Mouse (Mus musculus) spleen, adult 12 weeks (tissue): ENCODE measurements at regions not wholly inside any gene's neighbourhood (a gene's known extent, or its start where the extent isn't known, plus 50 kb on each side); places are given as distances from the start of the nearest gene placed in this dataset.

ENCODE experiments used
- DNase-seq: peaks from one replicate; pipeline ENCODE4 v3.0.0; 2022; ENCODE audit warnings: low spot score

DNA sequence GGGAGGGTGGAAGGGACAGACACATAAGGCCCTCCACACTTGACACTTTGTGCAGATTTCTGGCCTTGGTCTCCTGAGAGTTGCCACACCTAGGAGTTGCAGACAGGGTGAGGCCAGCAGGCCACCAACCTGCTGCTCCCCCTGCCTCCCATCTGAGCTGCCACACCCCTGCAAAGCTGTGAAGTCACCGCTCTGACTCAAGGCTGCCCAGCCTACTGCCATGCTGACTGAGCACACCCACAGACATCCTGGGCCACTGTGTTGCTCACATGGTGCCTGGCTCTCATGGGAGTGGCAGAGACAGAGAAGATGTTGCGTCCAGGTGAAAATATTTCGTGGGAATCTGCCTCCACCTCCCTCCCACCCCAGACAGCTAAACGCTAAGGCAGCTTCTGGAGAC lies 150.3 kb downstream of the Tfap2c start:
- DNase-seq: no peak

GRCm38 (mm10) chr2:172710641-172711040 lies 161.2 kb downstream of the Tfap2c start:
- DNase-seq: no peak

- no peak for DNase-seq
These were observed 177.3 kb downstream of the Tfap2c start for GRCm38 (mm10) chr2:172726701-172727100.

GRCm38 (mm10) chr2:172727576-172727975 lies 178.2 kb downstream of the Tfap2c start:
- DNase-seq: no peak

DNA sequence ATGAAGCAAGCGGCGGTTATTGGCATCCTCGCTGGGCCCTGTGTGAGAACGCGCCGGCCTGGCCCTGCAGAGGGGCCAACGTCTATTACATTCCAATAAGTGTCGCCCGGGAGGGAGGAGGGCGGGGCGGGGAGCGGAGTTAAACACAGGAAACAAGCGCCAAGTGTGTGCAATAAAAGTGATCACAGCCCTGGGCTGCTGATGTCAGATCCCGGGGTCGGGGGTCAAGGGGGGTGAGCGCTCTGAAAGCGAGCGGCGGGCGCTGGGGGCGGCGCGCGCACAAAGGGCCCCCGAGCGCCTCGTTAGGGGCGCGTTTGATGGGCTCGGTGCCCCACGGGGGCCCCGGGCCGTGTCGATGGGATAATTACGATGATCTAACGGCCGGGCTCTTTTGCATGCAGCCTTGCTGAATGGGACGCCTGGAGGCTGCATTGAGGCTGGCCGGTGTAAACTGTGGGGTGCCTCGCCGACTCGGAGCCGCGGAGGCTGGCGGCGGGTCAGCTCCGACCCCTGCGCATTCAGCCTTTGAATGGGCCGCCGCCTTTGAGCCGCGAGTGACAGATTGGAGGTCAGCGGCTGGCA lies 178.9 kb downstream of the Tfap2c start:
- DNase-seq: no peak

- no peak for DNase-seq
These were observed 179.8 kb downstream of the Tfap2c start for GRCm38 (mm10) chr2:172729151-172729550.

GRCm38 (mm10) chr2:172729741-172730140 lies 180.3 kb downstream of the Tfap2c start:
- DNase-seq: no peak

DNA sequence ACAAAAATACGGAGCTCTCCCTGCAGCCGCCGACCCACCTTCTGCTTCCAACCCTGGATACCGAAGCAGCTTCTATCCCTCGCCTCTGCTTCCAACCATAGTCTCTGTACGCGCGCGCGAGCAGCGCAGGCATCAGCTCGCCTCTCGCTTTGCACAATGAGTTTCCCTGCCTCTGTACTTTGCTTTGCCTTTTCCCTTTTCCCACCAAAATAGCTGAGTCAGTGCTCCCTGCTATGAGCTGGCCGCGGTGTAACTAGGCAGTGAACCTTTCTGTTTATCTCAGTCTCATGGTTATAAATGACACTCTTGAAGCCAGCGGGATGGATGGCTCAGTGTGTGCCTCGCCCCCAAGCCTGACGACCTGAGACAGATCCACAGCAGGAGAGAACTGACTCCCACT lies 182.0 kb downstream of the Tfap2c start:
- DNase-seq: no peak

- DNase-seq: no peak
These were observed 183.2 kb downstream of the Tfap2c start for GRCm38 (mm10) chr2:172732453-172733210.

DNA sequence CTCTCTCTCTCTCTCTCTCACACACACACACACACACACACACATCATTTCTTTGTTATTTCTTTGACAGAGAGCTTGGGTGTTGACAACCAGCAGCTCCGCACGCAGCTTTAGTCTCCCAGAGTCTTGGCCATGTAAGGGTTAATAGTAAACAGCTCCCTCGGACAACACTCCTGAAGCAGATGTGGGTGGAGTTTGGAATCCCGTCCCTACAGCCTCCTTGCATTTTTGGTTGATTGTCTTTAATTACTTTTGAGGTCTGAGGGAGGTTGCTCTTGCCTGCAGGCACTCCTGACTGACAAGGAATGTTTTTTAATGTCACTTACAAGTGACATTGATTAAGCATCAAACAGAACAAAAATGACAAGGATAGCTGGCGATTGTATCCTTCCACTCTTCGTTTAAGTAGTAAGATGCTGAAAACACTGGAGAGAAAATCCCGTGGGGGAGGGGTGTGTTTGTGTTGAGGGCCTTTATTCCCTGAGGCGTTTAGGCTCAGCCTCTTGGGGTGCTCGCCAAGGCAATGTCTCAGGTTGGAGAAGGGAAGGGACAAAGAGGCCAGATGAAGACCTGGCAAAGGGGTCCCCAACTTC lies 184.1 kb downstream of the Tfap2c start:
- no peak for DNase-seq

- no peak for DNase-seq
These were observed 186.2 kb downstream of the Tfap2c start for GRCm38 (mm10) chr2:172735621-172736020.

DNA sequence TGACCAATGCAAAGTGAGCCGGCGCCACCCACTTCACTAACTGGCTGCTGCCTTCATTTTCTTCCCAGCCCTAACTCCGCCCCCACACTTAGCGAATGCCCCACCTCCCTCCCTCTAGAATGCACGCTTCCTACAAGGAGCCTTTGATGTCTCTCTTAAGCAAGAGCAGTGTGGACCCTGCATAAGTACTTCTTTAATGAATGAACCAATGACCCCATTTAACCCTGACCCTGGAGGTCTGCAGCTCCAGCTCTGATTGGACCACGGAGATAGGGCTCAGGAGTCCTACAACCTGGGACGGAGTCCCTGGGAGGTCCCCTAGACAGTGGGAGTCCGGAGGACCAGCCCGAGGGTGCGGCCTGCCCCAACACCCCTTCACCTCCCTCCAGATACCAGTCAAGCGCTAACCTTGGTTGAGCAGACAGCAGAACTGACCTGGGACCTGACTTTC lies 189.7 kb downstream of the Tfap2c start:
- no peak for DNase-seq

DNA sequence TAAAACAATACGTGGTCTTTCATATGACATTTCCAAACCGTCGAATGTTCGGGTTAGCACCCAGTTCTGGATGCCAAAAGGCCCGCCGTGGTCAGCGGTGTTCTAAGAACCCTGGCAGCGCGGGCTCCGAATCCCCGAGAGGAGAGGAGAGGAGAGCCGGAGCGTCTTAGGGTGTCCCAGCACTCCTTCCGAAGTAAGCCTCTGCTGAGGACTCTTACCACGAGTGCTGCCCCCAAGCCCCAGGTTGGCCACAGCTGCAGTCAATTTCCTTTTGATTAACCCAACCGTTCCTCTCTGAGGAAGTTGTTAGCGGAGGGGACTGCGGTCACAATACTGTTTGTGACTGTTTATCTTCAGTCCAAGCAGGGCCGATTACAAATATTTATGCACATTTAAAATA lies 190.1 kb downstream of the Tfap2c start:
- DNase-seq: no peak

DNA sequence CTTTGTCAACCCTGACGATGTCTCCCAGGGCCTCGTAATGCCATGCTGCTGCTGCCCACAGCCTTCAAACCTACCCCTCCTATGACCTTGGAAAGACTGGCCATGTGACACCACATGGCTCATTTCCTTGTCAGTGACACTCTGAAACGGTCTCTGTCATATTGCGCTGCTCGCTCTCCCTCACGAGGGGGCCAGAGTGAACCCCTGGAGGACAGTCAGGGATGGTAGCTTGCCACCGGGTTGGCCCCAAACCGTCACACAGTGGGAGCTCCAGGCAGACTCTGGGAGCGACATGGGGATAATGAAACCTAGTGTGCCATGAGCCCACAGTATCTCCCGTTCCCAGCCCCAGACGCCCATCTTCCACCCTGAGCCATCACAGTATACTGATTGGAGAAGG lies 188.8 kb downstream of the Bmp7 start:
- no peak for DNase-seq

GRCm38 (mm10) chr2:172755686-172756471 lies 184.2 kb downstream of the Bmp7 start:
- no peak for DNase-seq

DNA sequence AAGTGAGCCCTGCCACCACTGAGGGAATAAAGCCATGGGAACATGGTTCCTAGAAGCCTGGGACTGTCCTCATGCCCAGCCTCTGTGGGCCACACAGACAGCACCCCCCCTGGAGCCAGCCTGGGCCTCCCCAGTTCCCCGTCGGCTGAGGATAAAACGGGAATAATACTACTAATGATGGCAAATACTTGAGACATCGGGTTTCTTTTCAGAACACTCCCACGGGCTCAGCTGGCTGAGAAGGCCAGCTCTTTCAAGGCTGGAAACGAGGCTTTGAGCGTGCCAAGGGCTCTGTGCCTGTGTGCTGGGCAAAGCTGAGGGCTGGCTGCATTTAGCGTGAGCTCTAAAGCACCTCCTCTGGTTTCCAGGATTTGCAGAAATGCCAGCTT lies 183.7 kb downstream of the Bmp7 start:
- no peak for DNase-seq

DNA sequence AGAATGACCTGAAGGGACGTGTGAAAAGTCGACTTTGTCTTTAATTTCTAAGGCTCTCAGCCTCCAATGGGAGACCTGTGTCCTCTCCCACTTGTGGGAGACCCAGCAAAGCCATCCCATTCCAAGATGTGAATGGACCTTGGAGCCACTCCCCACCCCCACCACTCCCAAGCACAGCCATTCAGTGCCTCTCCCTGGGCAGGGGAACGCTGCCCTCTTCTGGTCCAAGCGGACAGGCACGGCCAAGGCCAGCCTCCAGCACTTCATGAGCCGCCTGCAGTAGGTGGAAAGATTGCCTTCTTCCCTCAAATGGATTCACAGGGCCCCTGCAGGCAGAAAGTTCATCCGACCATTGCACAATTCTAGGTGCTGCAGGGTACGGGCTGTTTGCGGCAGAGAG lies 181.6 kb downstream of the Bmp7 start:
- no peak for DNase-seq

DNA sequence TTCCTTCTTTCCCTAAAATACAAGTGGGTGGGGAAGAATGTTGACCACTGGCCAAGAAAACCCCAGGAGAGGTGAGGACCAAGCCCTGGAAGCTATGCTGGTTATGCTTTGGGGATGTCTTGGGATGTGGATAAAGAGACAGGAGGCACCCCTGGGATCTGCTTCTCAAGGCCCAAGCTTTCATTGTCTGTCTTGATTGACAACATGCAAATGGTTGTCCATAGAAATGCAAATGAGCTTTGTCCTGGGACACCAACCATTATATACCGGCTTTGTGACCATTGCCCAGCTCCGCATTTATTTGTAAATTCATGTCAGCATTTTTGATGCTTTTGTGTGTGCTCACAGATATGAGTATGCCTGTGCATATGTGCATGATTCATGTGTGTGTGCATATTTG lies 174.9 kb downstream of the Bmp7 start:
- DNase-seq: no peak

DNA sequence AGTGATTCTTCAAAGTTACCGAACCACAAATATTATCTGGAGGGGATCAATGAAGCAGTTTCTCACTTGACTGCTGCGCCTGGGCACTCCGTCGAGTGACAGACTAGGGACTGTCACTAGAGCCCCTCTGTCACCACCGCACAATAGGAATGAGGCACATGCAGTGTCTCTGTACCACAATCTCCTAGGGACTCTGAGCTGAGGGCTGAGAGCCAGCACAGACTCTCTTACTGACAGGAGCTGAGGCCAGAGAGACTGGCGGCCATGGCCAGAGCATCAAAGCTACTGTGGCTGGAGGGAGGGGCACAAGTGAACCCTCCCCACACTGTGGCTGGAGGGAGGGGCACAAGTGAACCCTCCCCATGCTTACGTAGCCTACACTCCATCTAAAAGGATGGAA lies 173.7 kb downstream of the Bmp7 start:
- DNase-seq: no peak

DNA sequence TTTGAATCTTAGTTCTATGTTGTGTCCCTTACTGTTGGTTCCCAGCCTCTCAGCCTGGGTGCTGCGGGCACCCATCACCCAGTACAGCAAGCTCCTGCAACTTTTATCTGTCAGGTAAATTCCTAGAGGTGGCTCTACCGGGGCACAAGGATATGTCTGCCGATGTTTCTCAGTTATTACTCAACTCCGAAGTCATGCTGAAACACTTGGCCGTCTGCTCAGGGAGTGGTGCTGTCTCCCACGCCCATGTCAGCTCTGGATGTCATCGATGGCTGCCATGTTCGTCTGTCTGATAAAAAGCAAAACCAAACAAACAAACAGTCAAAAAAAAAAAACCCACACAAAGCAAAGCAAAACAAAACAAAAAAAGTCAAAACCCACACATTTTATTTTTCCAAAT lies 171.4 kb downstream of the Bmp7 start:
- DNase-seq: no peak

DNA sequence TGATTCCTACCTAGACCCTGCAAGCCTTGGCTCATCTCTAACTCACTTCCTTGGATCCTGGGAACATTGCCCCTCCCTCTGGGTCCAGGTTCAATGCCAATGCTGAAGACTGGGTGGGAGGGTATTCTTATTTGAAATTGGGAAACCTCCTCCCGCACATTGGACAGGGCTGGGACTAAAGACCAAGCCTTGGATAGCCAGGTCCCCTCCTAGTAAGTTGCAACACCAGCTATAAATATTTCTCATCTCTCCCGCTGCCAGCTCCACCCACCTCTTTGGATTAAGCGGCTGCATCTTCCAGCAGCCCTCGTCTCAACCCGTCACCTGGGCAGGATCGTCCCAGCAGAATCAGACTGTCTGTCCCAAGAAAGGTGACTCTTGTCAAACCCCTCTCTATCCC lies 170.1 kb downstream of the Bmp7 start:
- no peak for DNase-seq

- DNase-seq: no peak
These were observed 169.5 kb downstream of the Bmp7 start for GRCm38 (mm10) chr2:172770606-172771005.

DNA sequence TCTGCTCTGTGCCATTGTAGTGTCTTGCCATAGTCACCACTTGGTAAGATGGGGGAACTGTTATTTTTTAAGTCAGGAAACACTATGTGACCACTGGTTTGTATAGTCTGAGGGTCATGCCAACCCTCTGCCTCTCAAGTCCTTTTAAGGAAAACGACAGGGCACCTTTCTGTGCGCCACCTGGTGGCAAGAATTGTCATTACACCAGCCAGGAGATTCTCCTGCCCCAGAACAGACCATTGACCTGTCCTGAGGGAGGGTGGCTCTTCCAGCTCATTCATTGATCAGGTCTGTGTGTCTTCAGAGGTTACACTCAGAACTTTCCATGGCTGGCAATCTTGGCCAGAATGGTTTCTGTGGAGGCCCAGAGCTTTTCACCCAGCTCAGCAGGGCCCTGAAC lies 166.9 kb downstream of the Bmp7 start:
- DNase-seq: peak; percentile 21
